Mouse (Mus musculus) adipocyte (in vitro differentiated cells): Measurements from ENCODE around the gene Tspyl1.
A peak's percentile ranks its signal among the peaks of the same experiment; 100 is the strongest.

Experiments used
- DNase-seq: peaks from one replicate; pipeline ENCODE4 v3.0.0-alpha.2; 2016; ENCODE audit warnings: low spot score

Tspyl1 gene

DNA sequence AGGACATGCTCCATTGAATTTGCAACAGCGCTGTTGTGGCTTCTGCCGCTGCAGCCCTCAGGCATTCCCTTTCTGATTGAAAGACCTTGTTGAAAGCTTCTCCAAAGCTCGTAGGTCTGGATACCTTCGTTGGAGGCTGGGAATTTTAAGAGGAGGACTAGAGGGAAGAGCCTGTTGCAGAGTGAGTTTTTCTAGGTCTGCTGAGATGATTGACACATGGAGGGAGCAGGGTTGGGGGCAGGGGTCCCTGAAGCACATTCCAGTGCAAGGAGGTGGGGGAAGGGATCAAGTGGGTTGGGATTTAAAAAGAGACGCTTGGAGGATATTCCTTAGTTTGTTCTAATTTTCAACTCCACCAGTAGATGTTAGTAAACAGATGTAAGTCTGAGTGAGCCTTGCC lies 18.4 kb downstream of the Tspyl1 start:
- no peak for DNase-seq

DNA sequence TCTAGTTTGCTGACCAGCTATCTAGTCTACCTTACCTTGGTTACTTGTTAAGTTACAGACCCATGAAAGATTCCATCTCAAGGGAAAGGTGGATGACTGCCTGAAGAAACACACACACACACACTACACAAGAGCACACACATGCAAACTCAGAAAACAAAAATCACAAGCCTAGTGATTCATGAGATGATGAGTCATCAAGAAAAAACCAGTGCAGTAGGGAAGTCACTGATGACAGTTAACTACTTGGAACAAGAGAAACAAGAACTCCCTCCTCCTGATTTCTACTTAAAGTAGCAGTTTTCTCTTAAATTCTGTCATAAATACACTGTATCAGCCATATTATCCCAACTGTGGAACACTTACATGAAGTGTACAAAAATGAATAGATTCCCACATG lies 25.1 kb downstream of the Tspyl1 start:
- DNase-seq, result no peak

DNA sequence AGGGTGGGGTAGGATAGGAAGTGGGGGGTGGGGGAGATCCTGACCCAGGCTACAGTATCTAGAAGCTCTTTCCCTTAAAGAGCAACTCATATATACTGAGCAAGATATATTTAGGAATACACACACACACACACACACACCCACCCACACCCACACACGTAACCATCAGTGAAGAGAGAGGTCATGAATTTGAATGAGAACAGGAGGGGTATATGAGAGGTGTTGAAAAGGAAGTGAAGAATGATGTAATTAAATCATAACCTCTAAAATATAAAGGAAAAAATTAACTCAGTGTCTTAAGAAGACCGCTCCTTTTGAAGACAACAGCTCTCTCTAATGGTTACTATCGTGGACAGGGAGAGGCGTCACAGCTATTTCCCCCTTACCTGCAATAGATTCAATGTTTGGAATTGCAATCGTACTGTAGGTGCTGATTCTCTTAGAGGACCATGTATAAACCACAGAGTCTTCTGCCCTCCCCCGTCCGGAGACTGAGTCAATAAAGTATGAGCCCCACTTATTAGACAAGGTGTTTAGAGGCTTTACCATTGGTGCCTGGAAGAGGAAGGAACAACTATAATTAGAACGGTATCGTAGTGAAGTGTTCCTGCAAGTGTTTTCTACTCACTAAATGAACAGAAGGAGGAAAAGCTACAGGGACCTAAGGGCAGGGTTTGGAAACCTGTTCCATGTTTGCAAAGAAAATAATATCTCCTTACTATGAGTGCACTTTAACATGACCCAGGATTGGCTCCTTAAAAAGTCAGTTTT lies 28.1 kb downstream of the Tspyl1 start:
- DNase-seq, result no peak

DNA sequence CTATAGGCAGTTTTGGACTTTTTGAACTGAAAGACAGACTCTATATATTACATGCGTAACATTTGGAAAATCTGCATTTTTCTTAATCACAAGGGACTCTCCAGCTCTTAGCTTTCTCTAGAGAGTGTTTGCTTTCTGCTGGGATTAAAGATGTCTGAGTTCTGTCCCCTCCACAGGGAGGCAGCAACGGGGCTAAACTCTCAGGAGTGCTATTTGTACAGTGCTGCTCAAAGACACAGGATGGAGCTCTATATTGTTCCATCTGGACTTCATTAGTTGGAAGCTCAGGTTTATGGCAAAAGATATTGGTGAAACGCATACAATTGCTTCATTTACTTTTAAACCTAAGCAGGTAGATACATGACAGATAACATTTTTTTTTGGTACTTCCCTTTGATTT lies 30.5 kb downstream of the Tspyl1 start:
- DNase-seq, result no peak

DNA sequence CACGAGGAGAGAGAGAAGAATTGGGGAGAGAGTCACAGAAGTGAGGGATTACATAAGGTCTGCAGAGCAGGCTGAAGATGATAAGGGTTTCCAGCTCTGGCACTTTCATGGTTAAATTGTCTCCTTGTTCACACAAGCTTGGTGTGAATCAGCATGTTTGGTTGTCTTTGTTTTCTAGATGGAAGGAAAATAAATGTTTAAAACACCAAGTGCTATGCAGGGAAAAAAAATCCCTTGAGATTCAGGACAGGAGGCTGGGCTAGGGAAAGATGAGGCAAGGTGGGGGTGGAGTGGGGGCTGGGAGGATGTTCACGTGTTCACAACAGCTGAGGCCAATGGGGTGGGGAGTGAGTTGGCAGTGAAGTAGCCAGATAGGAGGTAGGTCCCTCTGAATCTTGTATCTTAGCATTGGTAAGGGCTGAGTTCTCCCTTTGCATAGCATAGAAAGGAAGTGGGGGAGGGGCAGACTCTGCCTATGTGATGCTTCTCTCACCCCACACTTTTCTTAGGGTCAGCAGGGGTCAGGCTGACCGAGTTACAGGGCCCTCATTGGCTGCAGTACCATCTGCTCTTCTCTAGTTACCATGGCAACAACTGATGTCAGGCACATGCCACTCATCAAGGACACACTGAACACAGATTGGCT lies 34.7 kb downstream of the Tspyl1 start:
- DNase-seq, result no peak

DNA sequence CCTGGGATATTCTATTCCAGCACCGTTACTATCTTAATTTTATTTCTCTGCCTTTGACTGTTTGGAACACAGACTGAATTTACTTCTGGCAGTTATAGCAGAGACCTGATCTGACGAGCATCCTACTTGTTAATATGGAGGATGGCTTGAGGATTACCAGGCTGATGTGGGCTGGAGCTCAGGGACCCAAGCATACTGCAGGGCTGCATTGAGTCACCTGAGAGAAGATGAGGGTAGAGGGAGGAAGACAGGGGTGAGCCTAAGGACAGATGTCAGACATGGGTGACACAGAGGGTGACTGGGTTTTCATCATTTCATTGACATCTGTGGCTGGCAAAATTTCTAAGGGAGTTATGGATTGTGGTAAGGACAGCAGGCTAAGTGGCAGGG lies 35.2 kb downstream of the Tspyl1 start:
- no peak for DNase-seq

DNA sequence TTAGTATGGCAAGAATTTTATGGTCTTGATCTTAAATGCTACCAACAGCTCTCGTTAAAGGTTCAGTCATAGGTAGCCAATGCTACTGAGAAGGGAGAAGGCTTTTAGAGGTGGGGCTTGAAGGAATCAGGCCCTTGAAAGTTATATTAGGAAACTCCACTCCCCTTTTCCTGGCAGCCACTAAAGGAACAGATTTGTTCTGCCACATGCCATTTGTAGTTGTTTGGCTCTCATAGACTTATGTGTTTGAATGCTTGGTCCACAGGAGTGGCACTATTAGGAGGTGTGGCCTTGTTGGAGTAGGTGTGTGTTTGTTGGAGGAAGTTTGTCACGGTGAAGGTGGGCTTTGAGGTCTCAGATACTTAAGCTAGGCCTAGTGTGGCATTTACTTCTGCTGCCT lies 38.8 kb downstream of the Tspyl1 start:
- no peak for DNase-seq

DNA sequence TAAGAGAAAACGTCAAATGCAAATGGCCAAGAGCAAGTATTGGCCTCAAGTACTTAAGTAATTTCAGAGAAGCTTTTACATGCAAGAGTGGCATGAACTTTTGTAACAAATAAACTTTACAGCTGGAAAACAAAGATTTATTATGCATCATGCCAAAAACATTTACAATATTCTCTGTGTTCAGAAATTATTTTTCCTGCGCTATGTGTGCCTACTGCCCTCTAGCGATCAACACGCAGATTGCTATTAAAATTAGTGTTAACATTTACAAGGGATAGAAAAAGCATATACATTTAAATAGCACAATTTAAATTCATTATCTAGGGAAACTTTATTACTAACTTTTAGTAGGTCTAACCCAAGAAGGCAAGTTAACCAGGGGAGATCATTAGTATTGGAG lies 44.7 kb downstream of the Tspyl1 start:
- DNase-seq, result peak; percentile 53

DNA sequence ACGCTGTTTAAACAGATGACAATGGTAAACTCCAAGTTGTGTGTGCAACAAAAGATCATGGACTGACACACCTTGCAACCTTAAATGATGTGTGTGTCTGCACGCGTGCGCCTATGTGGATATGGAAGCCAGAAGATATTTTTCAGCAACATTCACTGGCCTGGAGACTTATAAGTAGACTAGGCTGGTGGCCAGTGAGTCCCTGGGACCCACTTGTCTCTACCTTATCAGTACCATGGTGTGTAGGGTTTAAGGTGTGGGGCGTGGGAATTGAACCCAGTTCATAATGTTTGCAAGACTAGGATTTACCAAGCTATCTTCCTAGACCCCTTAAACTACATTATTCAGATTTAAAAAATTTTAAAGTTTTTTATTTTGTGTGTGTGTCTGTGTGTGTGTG lies 45.2 kb downstream of the Tspyl1 start:
- no peak for DNase-seq

DNA sequence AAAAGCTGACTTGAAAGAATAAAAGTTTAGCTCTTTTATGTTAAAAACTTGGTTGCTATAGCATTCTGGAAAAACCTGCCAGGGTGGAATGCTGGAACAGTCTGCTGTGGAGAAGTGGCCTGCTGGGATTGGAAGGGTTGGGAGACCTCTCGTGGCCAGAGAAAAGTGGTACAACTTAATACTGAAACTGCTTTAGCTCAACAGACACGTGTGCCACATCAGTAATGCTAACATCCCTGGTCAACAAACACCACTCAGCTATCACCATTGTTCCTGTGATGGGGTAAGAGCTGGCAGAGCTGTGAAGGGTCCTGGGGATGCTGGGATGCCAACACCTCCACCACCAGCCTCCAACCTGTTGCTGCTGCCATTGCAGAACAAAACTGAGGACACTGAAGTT lies 46.3 kb downstream of the Tspyl1 start:
- DNase-seq, result peak; percentile 76
